Mouse (Mus musculus): ENCODE measurements at regions not wholly inside any gene's neighbourhood (a gene's known extent, or its start where the extent isn't known, plus 50 kb on each side); places are given as distances from the start of the nearest gene placed in this dataset.

GRCm38 (mm10) chr4:31366172-31366571, 597.7 kb upstream of the Map3k7 start:
- TF ChIP-seq CTCF (IDR thresholded peaks at IDR 0.05; ENCODE audit: low read depth) (no peak), EP300 (IDR thresholded peaks at IDR 0.05; ENCODE audit: low read depth) (no peak)

All from liver, postnatal 0 days (tissue).